Mouse (Mus musculus) cerebellum, adult 11 months (tissue): ENCODE results near the gene Rbsn.

Experiments
- DNase-seq: peaks from one replicate; pipeline ENCODE4 v3.0.0; 2022

The Rbsn gene

DNA sequence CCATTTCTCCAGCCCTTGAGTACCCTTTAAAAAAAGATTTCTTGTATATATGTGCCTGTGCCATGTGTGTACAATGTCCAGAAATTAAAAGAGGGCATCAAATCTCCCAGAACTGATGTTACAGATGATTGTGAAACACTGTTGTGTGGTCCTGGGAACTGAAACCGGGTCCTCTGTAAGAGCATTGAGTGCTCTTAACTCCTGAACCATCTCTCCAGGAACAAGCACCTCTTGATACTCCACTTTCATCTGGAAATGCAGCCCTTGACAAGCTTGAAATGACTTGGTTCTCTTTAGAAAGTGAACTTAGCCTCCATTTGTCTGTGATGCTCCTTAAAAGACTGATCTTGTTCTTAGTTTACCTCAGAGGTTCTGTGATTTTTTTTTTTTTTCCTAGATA is 52.0 kb downstream of the Rbsn start:
- DNase-seq: no peak

DNA sequence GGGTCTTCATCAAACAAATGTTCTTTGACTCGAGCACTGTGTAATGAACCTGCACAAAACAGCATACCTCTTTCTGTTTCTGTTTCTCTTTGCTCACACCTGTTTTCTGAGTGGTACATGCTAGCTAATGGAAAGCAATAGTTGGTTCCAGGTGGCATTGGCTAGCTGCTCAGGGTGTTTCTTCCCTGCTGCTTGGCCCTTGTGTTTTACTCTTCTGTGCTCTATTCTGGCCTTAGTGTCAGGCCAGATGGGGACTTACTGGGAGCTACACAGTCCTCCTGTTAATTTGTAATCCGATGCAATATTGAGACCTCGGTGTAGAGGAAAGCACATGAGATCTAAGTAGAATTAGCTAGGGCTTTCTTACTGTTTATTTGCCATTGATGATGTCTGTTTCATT is 55.9 kb downstream of the Rbsn start:
- DNase-seq: peak; percentile 20

DNA sequence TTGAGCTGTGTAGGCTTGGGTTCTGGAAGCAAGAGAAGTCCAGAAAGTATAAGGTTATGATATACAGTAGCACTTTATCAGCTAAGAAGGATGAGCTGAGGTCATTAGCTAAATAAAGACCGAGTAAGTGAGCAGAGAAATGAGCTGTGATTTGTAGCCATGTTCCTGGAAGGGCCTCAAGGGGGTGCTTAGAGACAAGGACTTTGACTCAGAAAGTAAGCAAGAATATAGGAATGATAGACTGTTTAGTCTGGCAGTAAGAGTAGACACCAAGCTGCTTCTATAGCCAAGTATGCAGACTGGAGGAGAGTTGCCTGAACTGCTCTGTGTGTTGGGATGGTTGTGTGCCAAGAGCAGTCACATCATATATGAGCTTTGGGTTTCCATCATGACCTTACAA is 61.0 kb downstream of the Rbsn start:
- no peak for DNase-seq

DNA sequence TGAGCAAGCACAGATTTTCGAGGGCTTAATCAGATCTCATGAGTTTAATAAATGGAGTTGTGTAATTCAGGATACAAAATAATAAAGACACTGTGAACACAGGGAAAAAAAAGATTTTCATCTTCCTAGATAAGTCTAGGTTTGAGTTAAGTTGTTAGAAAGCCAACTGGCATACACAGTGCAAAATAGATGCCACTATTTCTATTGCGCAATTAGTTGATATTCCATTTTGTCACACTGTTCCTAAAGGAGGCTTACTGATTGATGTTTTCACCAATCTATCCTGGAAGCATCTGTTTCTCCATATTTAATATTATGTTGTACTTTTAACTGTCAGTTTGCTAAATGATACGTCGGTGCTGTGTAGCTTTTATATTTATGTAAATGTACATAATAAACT is 68.8 kb downstream of the Rbsn start:
- no peak for DNase-seq
